Mouse (Mus musculus): Measurements from ENCODE around the gene Gm2022. TPM values are rescaled to one million over a fixed set of nuclear protein-coding genes. Genes with fewer than 3 reads are reported as not detected.

Gene Gm2022
- polyA plus RNA-seq, 1 experiment from 2014 or later: not detected

Other genes with a start within 250 kb of the Gm2022 start
- gene Gm21319, start 119.6 kb upstream of the Gm2022 start, polyA plus RNA-seq (2015; fragmentation: Nextera tagmentation; extraction: Ambion mirVana): not detected in 2 replicates
- gene Gm21936, start 99.9 kb upstream of the Gm2022 start, polyA plus RNA-seq (2015; fragmentation: Nextera tagmentation; extraction: Ambion mirVana): not detected in 2 replicates
- not detected in 2 replicates for gene BB287469, start 78.8 kb upstream of the Gm2022 start, polyA plus RNA-seq (2015; fragmentation: Nextera tagmentation; extraction: Ambion mirVana)
- not detected in 2 replicates for gene Gm2001, start 53.0 kb upstream of the Gm2022 start, polyA plus RNA-seq (2015; fragmentation: Nextera tagmentation; extraction: Ambion mirVana)
- not detected in 2 replicates for gene Gm2016, start 21.3 kb upstream of the Gm2022 start, polyA plus RNA-seq (2015; fragmentation: Nextera tagmentation; extraction: Ambion mirVana)
- not detected in 2 replicates for gene Gm2035, start 24.5 kb downstream of the Gm2022 start, polyA plus RNA-seq (2015; fragmentation: Nextera tagmentation; extraction: Ambion mirVana)
- gene Gm2042, start 58.7 kb downstream of the Gm2022 start, polyA plus RNA-seq (2015; fragmentation: Nextera tagmentation; extraction: Ambion mirVana): not detected in 2 replicates
- gene Gm2075, start 116.5 kb downstream of the Gm2022 start, polyA plus RNA-seq (2015; fragmentation: Nextera tagmentation; extraction: Ambion mirVana): not detected in 2 replicates
- not detected in 2 replicates for gene Gm6803, start 123.4 kb downstream of the Gm2022 start, polyA plus RNA-seq (2015; fragmentation: Nextera tagmentation; extraction: Ambion mirVana)
- not detected in 2 replicates for gene Gm2056, start 131.6 kb downstream of the Gm2022 start, polyA plus RNA-seq (2015; fragmentation: Nextera tagmentation; extraction: Ambion mirVana)
- not detected in 2 replicates for gene Gm16368, start 188.3 kb downstream of the Gm2022 start, polyA plus RNA-seq (2015; fragmentation: Nextera tagmentation; extraction: Ambion mirVana)